Mouse (Mus musculus) ES-Bruce4 (cell line): ENCODE measurements around the gene Ghsr.

ENCODE experiments used
- CTCF ChIP-seq: IDR thresholded peaks from one replicate; pipeline ENCODE4 v1.8.1; 2011; ENCODE audit warnings: low read depth, low read length
- EP300 ChIP-seq: IDR thresholded peaks from 2 replicates; pipeline ENCODE4 v1.6.1; 2011; ENCODE audit warnings: low read depth, low read length; ENCODE audit not compliant: insufficient read depth
- POLR2A ChIP-seq: IDR thresholded peaks from one replicate; pipeline ENCODE4 v1.8.1; 2011; ENCODE audit warnings: low read length; ENCODE audit not compliant: insufficient read depth

DNA sequence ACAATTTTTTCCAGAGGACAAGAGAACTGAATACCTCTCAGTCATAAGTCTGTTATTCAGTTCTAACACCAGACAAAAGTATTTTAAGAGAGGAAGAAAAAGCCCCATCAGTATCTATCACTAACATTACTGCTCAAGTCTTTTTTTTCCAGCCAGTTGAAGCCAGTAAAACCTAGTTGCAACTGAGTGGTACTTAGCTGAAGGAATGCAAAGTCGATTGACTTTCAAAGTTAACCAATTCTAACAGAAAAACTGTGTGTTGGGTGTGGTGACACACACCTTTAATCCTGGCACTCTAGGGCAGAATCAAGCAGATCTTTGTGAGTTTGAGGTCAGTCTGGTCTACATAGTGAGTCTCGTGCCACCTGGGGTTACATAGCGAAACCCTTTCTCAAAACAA lies 35.3 kb downstream of the Ghsr start:
- TF ChIP-seq CTCF (no peak), EP300 (no peak), POLR2A (no peak)
